Mouse (Mus musculus) right cerebral cortex, postnatal 36 days (tissue): ENCODE results near the gene Btbd35f17.
"Not testable (repeated sequence)": the region's sequence is repeated elsewhere in the genome, so short reads cannot be mapped to it uniquely, and the experiment has no call there.

ENCODE experiments used
- DNase-seq, 2 experiments: peaks; one replicate each; pipeline ENCODE4 v3.0.0; 2022; ENCODE audit warnings: low spot score in 2 of 2, mixed read lengths in 1 of 2

The Btbd35f17 gene

GRCm38 (mm10) chrX:4370336-4370735, at the start of gene Btbd35f17:
Gene Btbd35f17, plus strand, starts transcription at chrX:4370636.
- not testable (repeated sequence) for DNase-seq
